Mouse (Mus musculus): ENCODE results near the gene Marveld2.

Marveld2 gene

GRCm38 (mm10) chr13:100616181-100617087 is at the start of gene Marveld2:
TSS of gene Marveld2 (minus strand) at chr13:100616971.
- in situ Hi-C loops (cut with MboI, MseI) = loop anchor here (10.0 kb wide), 1 partner anchor 1988 kb away; no protein-coding TSS in a partner anchor

GRCm38 (mm10) chr13:100659864-100660456 is 43.2 kb upstream of the Marveld2 start:
- in situ Hi-C loops (cut with MboI, MseI) = no loop called here

DNA sequence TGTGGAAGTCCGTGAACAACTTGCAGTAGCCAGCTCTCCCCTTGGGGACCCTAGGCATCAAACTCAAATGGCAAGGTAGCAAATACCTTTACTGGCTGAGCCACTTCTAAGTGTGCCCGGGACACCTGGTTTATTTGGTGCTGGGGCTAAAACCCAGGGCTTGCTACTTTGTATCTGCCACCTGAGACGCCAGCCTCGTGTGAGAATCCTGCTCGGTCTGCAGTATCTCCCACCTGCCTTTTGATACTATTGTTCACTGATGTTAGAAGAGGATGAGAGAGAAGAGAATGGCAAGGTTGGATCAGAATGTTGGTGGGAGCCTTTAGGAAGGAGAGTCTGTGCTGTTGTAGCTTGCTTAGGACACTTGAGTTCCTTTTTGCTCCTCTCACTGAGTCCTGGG is 41.3 kb upstream of the Marveld2 start:
- in situ Hi-C loops (cut with MboI, MseI) = no loop called here

DNA sequence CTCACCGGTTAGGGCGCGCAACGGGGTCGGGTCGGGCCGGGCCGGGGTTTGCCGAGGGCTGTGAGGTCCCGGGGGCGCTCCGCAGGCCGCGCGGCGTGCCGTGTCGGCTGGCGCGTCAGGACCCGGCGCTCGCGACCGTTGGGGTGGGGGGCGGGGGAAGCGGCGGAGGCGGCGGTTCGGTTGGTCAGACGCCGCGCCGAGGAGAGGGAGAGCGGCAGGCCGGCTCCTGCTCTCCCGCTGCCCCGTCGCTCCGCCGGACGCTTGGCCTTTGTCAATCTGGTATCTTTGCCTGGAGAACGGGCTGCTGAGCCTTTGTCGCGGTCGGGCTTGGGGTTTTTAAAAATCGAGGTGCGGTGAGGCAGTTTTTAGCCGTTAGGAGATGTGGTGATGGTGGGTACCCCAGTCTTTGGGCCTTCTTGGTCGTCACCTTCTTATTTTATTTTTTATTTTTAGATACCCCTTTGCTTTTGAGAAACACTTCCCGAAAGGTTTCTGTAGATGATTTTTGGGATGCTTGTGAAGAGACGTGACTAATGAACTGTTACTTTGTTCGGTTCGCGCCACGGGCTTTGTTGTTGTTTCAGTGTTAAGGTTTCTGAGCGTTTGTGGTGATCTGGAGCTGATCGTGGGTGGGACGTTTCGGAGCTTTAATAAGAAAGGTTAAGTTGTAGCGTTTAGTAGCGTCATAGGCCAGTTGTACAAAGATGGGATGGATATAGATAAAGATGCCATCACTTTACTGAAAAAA is 34.8 kb upstream of the Marveld2 start, which contains the start of gene Taf9:
Taf9 (plus strand) TSS at position 141 of the 748 bp plus-strand sequence.
- in situ Hi-C loops (cut with MboI, MseI) = no loop called here

- in situ Hi-C loops (cut with MboI, MseI) = no loop called here
Measured at GRCm38 (mm10) chr13:100650550-100651438, 34.0 kb upstream of the Marveld2 start, which contains the start of the genes Ak6 and Rad17. TSS of gene Ak6 (plus strand) at chr13:100650979. TSS of gene Rad17 (minus strand) at chr13:100651051.

DNA sequence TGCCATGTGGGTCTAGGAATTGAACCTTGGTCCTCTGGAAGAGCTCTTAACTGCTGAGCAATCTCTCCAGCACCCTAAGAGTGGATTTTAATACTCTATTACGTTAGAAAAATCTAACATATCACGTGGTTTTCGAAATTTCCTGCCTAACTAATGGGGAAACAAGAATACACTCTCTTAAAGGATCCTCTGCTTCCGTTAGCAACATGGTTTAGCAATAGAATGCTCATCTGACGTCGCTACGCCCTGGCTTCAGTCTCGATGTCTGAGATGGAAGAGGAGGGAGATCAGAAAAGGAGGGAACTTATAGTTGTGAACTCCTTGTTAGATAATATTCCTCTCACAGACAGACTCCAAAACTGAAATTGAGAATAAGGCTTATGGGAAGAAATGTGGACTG is 31.5 kb upstream of the Marveld2 start:
- in situ Hi-C loops (cut with MboI, MseI) = loop anchor here (25.0 kb wide), 2 partner anchors 611 to 1786 kb away; no protein-coding TSS in a partner anchor

GRCm38 (mm10) chr13:100642471-100643209 is 25.9 kb upstream of the Marveld2 start:
- in situ Hi-C loops (cut with MboI, MseI) = loop anchor here (25.0 kb wide), 2 partner anchors 605 to 1780 kb away; no protein-coding TSS in a partner anchor

GRCm38 (mm10) chr13:100634106-100634691 is 17.4 kb upstream of the Marveld2 start:
- in situ Hi-C loops (cut with MboI, MseI) = loop anchor here (25.0 kb wide), 2 partner anchors 597 to 1772 kb away; no protein-coding TSS in a partner anchor

GRCm38 (mm10) chr13:100622241-100622640 is 5.5 kb upstream of the Marveld2 start:
- in situ Hi-C loops (cut with MboI, MseI) = no loop called here

DNA sequence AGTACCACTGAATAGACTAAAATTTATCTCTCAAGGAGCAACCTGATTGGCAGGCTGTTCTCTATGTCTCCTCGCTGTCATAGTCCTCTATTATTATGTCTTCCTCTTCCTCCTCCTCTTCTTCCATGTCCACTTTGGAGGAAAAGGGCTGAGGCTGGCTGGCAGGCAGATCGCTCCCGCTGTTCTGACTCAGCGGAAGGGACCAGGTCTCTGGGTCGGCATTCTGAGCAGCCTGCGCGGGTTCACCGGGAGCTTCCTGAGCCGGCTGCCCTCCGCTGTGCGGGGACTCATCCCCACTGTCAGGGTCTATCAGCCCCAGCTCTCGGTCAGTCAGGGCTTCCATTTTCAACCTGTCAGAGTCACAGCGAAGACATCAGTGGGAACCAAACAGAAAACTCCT is 812 bp upstream of the Marveld2 start:
- in situ Hi-C loops (cut with MboI, MseI) = loop anchor here (10.0 kb wide), 1 partner anchor 1987 kb away; no protein-coding TSS in a partner anchor

- in situ Hi-C loops (cut with MboI, MseI) = loop anchor here (10.0 kb wide), 1 partner anchor 1992 kb away; no protein-coding TSS in a partner anchor
Measured at GRCm38 (mm10) chr13:100612903-100613302, 3.9 kb downstream of the Marveld2 start.

- in situ Hi-C loops (cut with MboI, MseI) = loop anchor here (10.0 kb wide), 1 partner anchor 1993 kb away; no protein-coding TSS in a partner anchor
Measured at GRCm38 (mm10) chr13:100612251-100612650, 4.5 kb downstream of the Marveld2 start.

- in situ Hi-C loops (cut with MboI, MseI) = loop anchor here (10.0 kb wide), 1 partner anchor 1994 kb away; no protein-coding TSS in a partner anchor
Measured at GRCm38 (mm10) chr13:100611266-100611665, 5.5 kb downstream of the Marveld2 start.

DNA sequence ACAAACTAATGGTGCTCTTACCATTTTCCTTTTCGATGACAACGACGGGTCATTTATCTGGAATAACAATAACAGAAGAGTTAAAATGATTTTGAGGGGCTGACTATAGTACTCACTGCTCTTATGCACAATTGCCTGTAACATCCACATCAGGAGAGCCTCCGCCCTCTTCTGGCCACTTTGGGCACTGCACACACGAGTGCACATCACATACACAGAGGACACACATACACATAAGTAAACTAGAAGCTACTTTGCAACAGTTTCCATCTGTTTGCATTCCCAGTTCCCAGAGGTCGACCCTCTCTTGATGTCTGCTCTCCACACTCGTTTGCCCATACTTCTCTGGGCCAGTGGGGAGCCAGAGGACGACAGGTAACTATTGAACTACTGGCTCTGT is 9.0 kb downstream of the Marveld2 start:
- in situ Hi-C loops (cut with MboI, MseI) = no loop called here

GRCm38 (mm10) chr13:100605845-100606244 is 10.9 kb downstream of the Marveld2 start:
- in situ Hi-C loops (cut with MboI, MseI) = no loop called here

- in situ Hi-C loops (cut with MboI, MseI) = no loop called here
Measured at GRCm38 (mm10) chr13:100603738-100604095, 13.1 kb downstream of the Marveld2 start.

- in situ Hi-C loops (cut with MboI, MseI) = no loop called here
Measured at GRCm38 (mm10) chr13:100603031-100603737, 13.6 kb downstream of the Marveld2 start.

DNA sequence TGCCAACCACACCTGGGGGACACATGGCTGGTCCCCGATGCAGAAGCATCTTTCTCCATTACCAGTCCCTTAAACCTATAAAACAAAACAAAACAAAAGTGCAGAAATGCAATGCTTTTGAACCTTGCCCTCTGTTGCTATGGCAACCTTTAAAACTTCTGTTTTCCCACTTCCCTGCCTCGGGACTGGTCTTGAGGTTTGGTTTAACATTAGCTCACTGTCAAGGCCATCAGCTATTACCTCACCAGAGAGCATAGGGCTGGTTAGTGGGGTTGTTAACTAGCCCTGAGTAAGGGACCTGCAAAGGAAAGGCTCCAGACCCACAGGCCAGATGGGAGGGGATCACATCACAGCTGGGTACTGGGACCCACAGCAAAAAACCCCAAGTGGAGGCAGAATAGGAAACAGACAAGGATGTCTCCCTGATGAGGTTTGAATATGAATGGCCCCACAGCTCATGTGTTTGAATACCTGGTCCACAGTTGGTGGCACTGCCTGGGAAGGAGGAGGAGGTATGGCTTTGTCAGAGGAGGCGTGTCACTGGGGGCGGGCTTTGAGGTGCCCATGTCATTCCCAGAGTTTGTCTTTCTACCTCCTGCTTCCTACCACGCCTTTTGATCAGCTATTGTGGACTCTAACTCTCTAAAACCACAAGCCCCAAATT is 14.4 kb downstream of the Marveld2 start:
- in situ Hi-C loops (cut with MboI, MseI) = no loop called here

All from T-helper 1 cell (primary cell).